Mouse (Mus musculus) CH12.LX (cell line): Measurements from ENCODE around the gene Acbd4. TPM values are rescaled to one million over a fixed set of nuclear protein-coding genes. Genes with fewer than 3 reads are reported as not detected.

Experiments used
- DNase-seq: peaks from one replicate; pipeline ENCODE4 v3.0.0-alpha.2; 2013; ENCODE audit errors: extremely low read depth
- H3K27ac ChIP-seq: 2 replicates; pipeline ENCODE4 v1.5.1; 2012; ENCODE audit warnings: low read depth, mild to moderate bottlenecking, control low read depth, moderate library complexity; ENCODE audit not compliant: insufficient read depth
- H3K27me3 ChIP-seq: replicated peaks from 2 replicates; pipeline ENCODE3; 2012; ENCODE audit warnings: inconsistent platforms
- H3K36me3 ChIP-seq, 2 experiments: replicated peaks in 1 of 2; 2 replicates each; pipeline versions ENCODE3 to v1.6.1; 2012; ENCODE audit warnings: inconsistent platforms in 1 of 2, low read length in 1 of 2, mild to moderate bottlenecking in 1 of 2, mixed read lengths in 1 of 2, moderate library complexity in 1 of 2; ENCODE audit not compliant: control insufficient read depth in 1 of 2, insufficient read depth in 1 of 2
- H3K4me1 ChIP-seq, 2 experiments: 2 replicates each; pipeline ENCODE4 v1.6.1; 2012; ENCODE audit warnings: inconsistent platforms in 1 of 2, moderate library complexity in 1 of 2; ENCODE audit not compliant: insufficient read depth in 2 of 2, control insufficient read depth in 1 of 2
- H3K4me2 ChIP-seq: 2 replicates; pipeline ENCODE4 v1.6.1; 2012; ENCODE audit warnings: low read depth, mild to moderate bottlenecking, control low read depth; ENCODE audit not compliant: poor library complexity, insufficient read depth, severe bottlenecking
- H3K4me3 ChIP-seq, 3 experiments: fragments of 150-350 bp in 1 of 3; sonication (generic) in 1 of 3; replicated peaks in 1 of 3; 2 replicates each; pipeline versions ENCODE3 to v1.5.1; 2011 to 2012; ENCODE audit warnings: low read depth in 2 of 3, low read length in 2 of 3, mild to moderate bottlenecking in 2 of 3, moderate library complexity in 2 of 3, control low read depth in 1 of 3, improper control_type of control experiment in 1 of 3, inconsistent platforms in 1 of 3, mixed read lengths in 1 of 3; ENCODE audit not compliant: poor library complexity in 1 of 3
- H3K79me2 ChIP-seq: replicated peaks from 2 replicates; pipeline ENCODE4 v1.6.1; 2012; ENCODE audit warnings: mild to moderate bottlenecking, moderate library complexity; ENCODE audit not compliant: control insufficient read depth, poor library complexity, insufficient read depth, severe bottlenecking; ENCODE audit errors: extremely low read depth
- H3K9ac ChIP-seq: 2 replicates; pipeline ENCODE4 v1.6.1; 2012; ENCODE audit warnings: low read depth, mild to moderate bottlenecking, control low read depth, moderate library complexity; ENCODE audit not compliant: insufficient read depth
- H3K9me3 ChIP-seq: replicated peaks from 2 replicates; pipeline ENCODE3; 2012; ENCODE audit warnings: low read length, inconsistent platforms, mixed read lengths
- CHD1 ChIP-seq: IDR thresholded peaks from 2 replicates; pipeline ENCODE4 v1.6.1; 2012; ENCODE audit warnings: low read depth, low read length, improper control_type of control experiment, inconsistent platforms
- CHD2 ChIP-seq: IDR thresholded peaks from 2 replicates; pipeline ENCODE4 v1.6.1; 2011; ENCODE audit warnings: low read length, improper control_type of control experiment
- ELF1 ChIP-seq: IDR thresholded peaks from 2 replicates; pipeline ENCODE4 v1.6.1; 2014; ENCODE audit warnings: low read depth, mild to moderate bottlenecking, inconsistent platforms, low read length, improper control_type of control experiment
- ETS1 ChIP-seq: conservative IDR thresholded peaks from 2 replicates; pipeline ENCODE4 v1.6.1; 2012; ENCODE audit warnings: low read depth, mild to moderate bottlenecking, inconsistent platforms, low read length, improper control_type of control experiment, moderate library complexity
- GABPA ChIP-seq: IDR thresholded peaks from 2 replicates; pipeline ENCODE4 v1.6.1; 2012; ENCODE audit warnings: low read depth, low read length, improper control_type of control experiment, inconsistent platforms; ENCODE audit not compliant: insufficient replicate concordance
- HCFC1 ChIP-seq: IDR thresholded peaks from 2 replicates; pipeline ENCODE4 v1.6.1; 2012; ENCODE audit warnings: low read depth, mild to moderate bottlenecking, inconsistent platforms, low read length, improper control_type of control experiment
- IRF4 ChIP-seq: IDR thresholded peaks from 2 replicates; pipeline ENCODE4 v1.6.1; 2014; ENCODE audit warnings: low read depth, mild to moderate bottlenecking, inconsistent platforms, low read length, improper control_type of control experiment
- JUN ChIP-seq: IDR thresholded peaks from 2 replicates; pipeline ENCODE4 v1.6.1; 2011; ENCODE audit warnings: low read depth, mild to moderate bottlenecking, low read length, improper control_type of control experiment, moderate library complexity; ENCODE audit not compliant: insufficient read depth
- JUND ChIP-seq: conservative IDR thresholded peaks from 2 replicates; pipeline ENCODE4 v1.6.1; 2011; ENCODE audit warnings: low read depth, low read length, improper control_type of control experiment
- MAFK ChIP-seq: IDR thresholded peaks from 2 replicates; pipeline ENCODE4 v1.6.1; 2011; ENCODE audit warnings: low read length, improper control_type of control experiment; ENCODE audit not compliant: insufficient replicate concordance
- MAX ChIP-seq: IDR thresholded peaks from 2 replicates; pipeline ENCODE4 v1.6.1; 2011; ENCODE audit warnings: low read length, improper control_type of control experiment
- MAZ ChIP-seq: IDR thresholded peaks from 2 replicates; pipeline ENCODE4 v1.6.1; 2012; ENCODE audit warnings: low read depth, mild to moderate bottlenecking, inconsistent platforms, low read length, improper control_type of control experiment, moderate library complexity
- MEF2A ChIP-seq: IDR thresholded peaks from 2 replicates; pipeline ENCODE4 v1.6.1; 2014; ENCODE audit warnings: low read depth, mild to moderate bottlenecking, inconsistent platforms, low read length, improper control_type of control experiment, borderline replicate concordance
- MXI1 ChIP-seq: IDR thresholded peaks from 2 replicates; pipeline ENCODE4 v1.6.1; 2011; ENCODE audit warnings: mild to moderate bottlenecking, low read depth, low read length, improper control_type of control experiment
- NELFE ChIP-seq: IDR thresholded peaks from 2 replicates; pipeline ENCODE4 v1.6.1; 2011; ENCODE audit warnings: low read depth, low read length, improper control_type of control experiment
- NRF1 ChIP-seq: IDR thresholded peaks from 2 replicates; pipeline ENCODE4 v1.6.1; 2014; ENCODE audit warnings: low read depth, mild to moderate bottlenecking, inconsistent platforms, low read length, improper control_type of control experiment, moderate library complexity
- SIN3A ChIP-seq: IDR thresholded peaks from 2 replicates; pipeline ENCODE4 v1.6.1; 2012; ENCODE audit warnings: low read length, improper control_type of control experiment, inconsistent platforms
- TBP ChIP-seq: conservative IDR thresholded peaks from 2 replicates; pipeline ENCODE4 v1.6.1; 2011; ENCODE audit warnings: low read depth, low read length, improper control_type of control experiment
- USF1 ChIP-seq: IDR thresholded peaks from 2 replicates; pipeline ENCODE4 v1.6.1; 2014; ENCODE audit warnings: low read depth, mild to moderate bottlenecking, inconsistent platforms, low read length, improper control_type of control experiment
- USF2 ChIP-seq: conservative IDR thresholded peaks from 2 replicates; pipeline ENCODE4 v1.6.1; 2011; ENCODE audit warnings: low read depth, low read length, improper control_type of control experiment
- ZC3H11A ChIP-seq: IDR thresholded peaks from 2 replicates; pipeline ENCODE4 v1.6.1; 2012; ENCODE audit warnings: low read depth, mild to moderate bottlenecking, inconsistent platforms, low read length, improper control_type of control experiment
- ZKSCAN1 ChIP-seq: IDR thresholded peaks from 2 replicates; pipeline ENCODE4 v1.6.1; 2012; ENCODE audit warnings: low read depth, inconsistent platforms, low read length, improper control_type of control experiment, borderline replicate concordance
- ZNF384 ChIP-seq: IDR thresholded peaks from 2 replicates; pipeline ENCODE4 v1.6.1; 2012; ENCODE audit warnings: low read depth, low read length, improper control_type of control experiment, inconsistent platforms
- dilution Hi-C: fragments of 300-500 bp; cut with MboI; formaldehyde crosslinking; loops from 2 replicates; pipeline ENCODE4 v1.14.3; 2020; ENCODE audit warnings: low sequenced_read_pairs; ENCODE audit not compliant: extremely low pct_unique_long_range_greater_than_20kb, extremely low pct_ligation_motif_present
- in situ Hi-C: fragments of 300-500 bp; cut with MboI; formaldehyde crosslinking; loops from 3 replicates; pipeline ENCODE4 v1.14.3; 2019; ENCODE audit warnings: low sequenced_read_pairs, low pct_ligation_motif_present, low pct_unique_long_range_greater_than_20kb, mixed read lengths
- polyA plus RNA-seq: library from polyadenylated mRNA; unstranded; fragments of >175 nt; gene quantifications from 2 replicates; pipeline ENCODE4 v1.2.1, GENCODE M21; 2012; ENCODE audit warnings: low read depth; ENCODE audit not compliant: insufficient read length
- total RNA-seq, 2 experiments: library from RNA; depleted of rRNA; stranded (reverse); fragments of 300-350 nt in 1 of 2; fragments of >200 nt in 1 of 2; gene quantifications; 2 replicates each; pipeline ENCODE4 v1.2.3; 2012 to 2014

Acbd4 gene
- total and polyA plus RNA-seq, 3 experiments, result 51.4 to 68.4 (median 62.6) TPM

- peak; percentile 70; the same call in 1 of the 2 replicates for TF ChIP-seq MAFK
- TF ChIP-seq NELFE, result peak; percentile 95
- TF ChIP-seq ZNF384, result peak; percentile 30; the same call in 1 of the 2 replicates
- TF ChIP-seq SIN3A, result peak; percentile 94
- no peak for TF ChIP-seq GABPA
- TF ChIP-seq MAZ, result peak; percentile 98
- peak; percentile 92 for TF ChIP-seq MEF2A
- peak; percentile 42 for TF ChIP-seq JUN
- TF ChIP-seq ZKSCAN1, result no peak; the same call in 1 of the 2 replicates
- peak; percentile 71; the same call in 1 of the 2 replicates for TF ChIP-seq CHD1
- peak; percentile 32; the same call in 1 of the 2 replicates for TF ChIP-seq MXI1
- TF ChIP-seq JUND, result peak; percentile 44
Observed at GRCm38 (mm10) chr11:103093862-103094833, 7.3 kb upstream of the Acbd4 start (continued).

DNA sequence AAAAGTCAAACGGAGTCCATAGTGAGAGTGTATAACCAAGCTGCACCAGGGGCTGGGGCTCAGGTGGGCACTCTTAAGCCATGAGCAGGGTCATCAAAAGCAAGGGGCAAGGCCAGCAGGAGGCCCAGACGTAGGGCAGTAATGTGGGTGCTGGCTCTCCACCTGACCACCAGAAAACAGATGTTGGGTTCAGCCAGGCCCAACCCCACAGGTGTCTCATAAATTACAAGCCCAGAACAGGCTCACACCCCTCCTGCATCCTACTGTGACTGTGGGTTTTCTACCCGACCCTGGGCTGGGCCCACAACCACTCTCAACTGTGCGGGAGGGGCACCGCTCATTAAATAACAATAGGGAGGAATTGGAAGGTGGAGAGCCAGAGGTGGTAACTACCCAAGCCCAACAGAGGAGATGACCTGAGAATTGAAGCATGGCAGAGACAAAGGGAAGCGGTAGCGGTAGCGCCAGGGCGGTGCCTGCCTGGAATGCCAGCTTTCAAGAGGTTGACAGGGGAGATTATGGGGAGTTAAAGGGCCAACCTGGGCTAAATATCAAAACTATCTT lies 6.3 kb upstream of the Acbd4 start:
- dilution Hi-C loops, result no loop called here
- Histone ChIP-seq H3K9me3 (no peaks in the 10 kb centered on the region), H3K4me3 (no peak overlapping the region), H3K79me2 (peaks cover 17% of the 10 kb centered on the region), H3K27ac (peak overlapping the region; percentile 99), H3K27me3 (no peaks in the 10 kb centered on the region), H3K9ac (peak overlapping the region; percentile 53), H3K36me3 (peaks cover 3 to 30% of the 10 kb centered on the region in 2 experiments), H3K4me2 (peak overlapping the region; percentile 54), H3K4me1 (peaks cover 41 to 62% of the 10 kb centered on the region in 2 experiments)
- TF ChIP-seq HCFC1 (no peak), USF1 (no peak), TBP (no peak), NRF1 (no peak), USF2 (no peak), ZC3H11A (no peak), CHD2 (no peak; the same call in 1 of the 2 replicates), ELF1 (no peak), MAX (no peak), SIN3A (no peak), CHD1 (peak; percentile 42; the same call in 1 of the 2 replicates), ZKSCAN1 (no peak), MEF2A (no peak), MAZ (no peak), ETS1 (no peak), IRF4 (no peak), MAFK (peak; percentile 46; the same call in 1 of the 2 replicates)
- no peak for DNase-seq
- in situ Hi-C loops, result no loop called here
